Mouse (Mus musculus) granulocyte monocyte progenitor cell, adult 5-6 weeks (primary cell): ENCODE data around the gene Eya3. TPM values are rescaled to one million over a fixed set of nuclear protein-coding genes. Genes with fewer than 3 reads are reported as not detected.

Experiments
- ATAC-seq: replicated peaks from 2 replicates; pipeline ENCODE4 v1.8.0; 2016; ENCODE audit warnings: mild to moderate bottlenecking, moderate TSS enrichment, inconsistent platforms; ENCODE audit not compliant: poor library complexity, severe bottlenecking
- total RNA-seq, 2 experiments: library from RNA; stranded (forward) in 1 of 2; stranded (reverse) in 1 of 2; fragments of 200-712, 200-1000 nt in 1 of 2; fragments of >200 nt in 1 of 2; fragmentation: Nextera tagmentation in 1 of 2; gene quantifications; 2 replicates each; pipeline ENCODE4 v1.2.3; 2014 to 2017

Eya3 gene
- total RNA-seq, 2 experiments from 2014 or later = 38.9 to 42.0 TPM

DNA sequence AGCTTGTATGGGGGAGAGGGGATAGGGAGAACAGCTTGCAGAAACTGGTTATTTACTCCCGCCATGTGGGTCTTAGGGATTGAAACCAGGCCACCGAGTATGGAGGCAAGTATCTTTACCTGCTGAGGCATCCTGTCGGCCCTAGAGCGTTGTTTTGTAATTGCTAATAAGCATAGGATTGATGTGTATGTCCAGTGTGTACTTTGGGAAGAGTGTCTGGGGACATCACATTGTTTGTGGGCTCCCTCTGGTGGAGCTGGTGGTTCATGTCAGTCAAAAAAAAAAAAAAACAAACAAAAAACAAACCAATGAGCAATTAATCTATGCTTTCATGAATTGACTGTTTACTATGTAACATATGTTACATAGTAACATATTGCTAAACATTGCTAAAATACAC, 2.2 kb upstream of the Eya3 start:
- ATAC-seq = no peak

DNA sequence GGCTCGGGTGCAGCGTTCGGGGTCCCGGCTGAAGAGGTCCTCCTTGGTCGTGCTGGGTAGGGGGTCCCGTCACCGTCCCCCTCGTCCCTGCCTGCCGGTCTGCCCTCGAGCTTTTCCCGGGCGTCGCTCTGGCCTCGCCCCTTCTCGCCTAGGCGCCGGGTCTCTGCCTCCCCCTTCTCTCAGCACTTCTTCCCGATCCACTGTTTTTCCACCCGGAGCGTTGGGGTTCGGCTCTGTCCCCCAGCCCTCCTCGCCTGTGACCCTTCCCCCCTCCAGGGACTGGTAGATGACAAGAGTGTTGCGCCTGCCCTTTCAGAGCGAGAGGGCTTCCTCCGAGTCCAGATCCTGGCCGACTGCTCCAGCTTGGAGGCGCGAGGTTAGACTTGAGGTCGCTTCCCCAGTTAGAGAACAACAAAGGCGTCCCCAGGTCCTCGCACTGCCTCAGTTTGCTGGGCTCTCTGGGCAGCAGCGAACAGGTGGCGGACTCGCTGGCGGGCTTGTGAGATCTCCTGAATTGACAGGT, 465 bp downstream of the Eya3 start:
- peak; percentile 21 for ATAC-seq

DNA sequence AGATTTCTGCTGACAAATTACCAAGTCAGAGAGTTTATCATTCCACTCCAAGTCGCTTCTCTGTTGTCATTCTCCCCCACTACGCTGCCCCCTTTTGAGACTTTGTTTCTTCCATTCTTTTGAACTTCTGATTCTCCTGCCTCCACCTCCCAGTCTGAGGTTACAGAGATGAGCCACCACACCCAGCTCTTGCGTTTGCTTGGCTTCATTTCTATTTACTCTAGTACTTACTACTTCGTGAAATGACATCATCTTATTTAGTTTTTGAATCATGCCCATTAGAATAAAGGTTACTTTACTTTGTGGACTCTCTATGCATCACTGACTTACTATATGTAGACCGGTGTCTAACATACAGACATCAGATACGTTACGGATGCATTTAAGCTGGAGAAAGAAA, 8.7 kb downstream of the Eya3 start:
- no peak for ATAC-seq

DNA sequence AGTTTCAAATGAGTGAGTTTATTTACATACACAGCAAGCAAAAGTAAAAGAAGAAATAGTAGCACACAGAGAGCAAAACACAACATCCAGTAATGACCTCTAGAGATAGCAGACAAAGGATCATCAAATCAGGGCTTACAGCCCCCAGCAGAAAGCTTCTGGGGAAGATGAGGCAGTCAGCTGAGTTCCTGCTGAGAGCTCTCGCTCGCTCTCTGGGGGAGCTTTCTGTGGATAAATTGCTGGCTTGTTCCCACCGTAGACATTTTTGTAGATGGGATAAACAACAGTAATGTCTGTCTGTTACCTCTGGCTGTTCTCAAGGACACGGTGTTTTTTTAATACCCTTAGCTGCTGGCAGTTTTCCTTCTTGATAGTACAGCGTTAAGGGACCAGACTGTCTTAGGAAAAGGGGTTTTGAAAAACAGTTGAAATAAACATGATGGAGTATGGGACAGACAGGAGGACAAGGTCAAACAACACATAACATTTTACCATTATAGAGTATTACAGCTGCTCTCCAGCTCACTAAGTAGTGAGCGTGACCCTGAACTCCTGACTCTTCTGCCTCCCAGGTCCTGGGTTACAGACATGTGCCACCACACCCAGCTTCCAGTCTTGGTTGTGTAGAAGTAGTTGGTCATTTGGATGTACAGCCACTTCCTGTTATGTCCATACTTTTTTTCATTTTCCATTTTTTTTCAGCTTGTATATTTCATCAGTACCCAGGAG, 10.6 kb downstream of the Eya3 start:
- ATAC-seq = no peak

DNA sequence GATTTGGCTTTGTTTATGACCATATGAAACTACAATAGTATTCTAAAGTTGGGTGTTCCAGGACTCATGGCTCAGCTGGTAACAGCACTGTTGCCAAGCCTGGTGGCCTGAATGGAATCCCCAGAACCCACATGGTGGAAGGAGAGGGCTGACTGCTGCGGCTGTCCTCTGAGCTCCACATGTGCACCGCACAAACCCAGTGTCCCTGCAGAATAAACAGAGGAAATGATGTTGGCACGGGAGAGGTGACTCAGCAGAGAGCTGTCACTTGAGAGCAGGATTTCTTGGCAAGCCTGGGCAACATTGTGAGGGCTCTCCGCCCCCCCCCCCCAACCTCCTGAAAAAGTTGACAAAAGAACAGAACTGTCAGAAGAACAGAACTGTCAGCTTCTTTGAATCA, 14.1 kb downstream of the Eya3 start:
- ATAC-seq = peak; percentile 79

DNA sequence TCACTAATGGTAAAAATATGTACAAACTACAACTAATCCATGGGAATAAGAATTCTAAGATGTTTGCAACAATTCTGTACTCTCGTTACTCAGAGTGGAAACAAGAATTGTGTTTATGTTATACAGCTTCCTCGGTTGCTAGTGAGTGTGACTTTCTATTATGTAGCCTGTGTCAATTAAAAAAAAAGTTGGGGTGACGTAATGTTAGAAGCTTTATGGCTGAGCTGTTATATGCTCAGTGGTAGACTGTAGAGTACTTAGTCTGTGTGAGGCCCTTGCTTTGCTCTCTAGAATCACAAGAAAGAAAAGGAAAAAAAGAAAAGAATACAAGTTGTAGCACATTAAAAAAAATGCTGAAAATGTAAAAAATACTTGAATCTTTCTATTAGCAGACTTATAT, 15.0 kb downstream of the Eya3 start:
- no peak for ATAC-seq

DNA sequence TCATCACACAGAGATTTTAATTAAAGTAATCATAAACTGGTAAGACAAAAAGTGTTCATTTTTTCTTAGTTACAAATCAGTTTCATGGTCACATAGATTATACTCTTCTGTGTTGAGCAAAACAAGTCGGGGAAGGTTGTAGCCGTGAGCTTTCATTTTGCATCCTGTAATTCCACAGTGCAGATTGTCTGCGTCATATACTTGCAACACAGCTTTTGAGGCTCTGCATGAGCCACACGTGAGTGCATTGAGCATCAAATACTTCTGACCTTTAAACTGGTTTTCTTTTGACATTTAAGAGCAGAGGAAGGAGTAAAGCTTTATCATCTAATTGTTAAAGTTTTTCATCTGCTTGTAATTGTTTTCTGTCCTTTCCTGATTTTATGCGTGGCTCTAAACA, 16.5 kb downstream of the Eya3 start:
- ATAC-seq = no peak

DNA sequence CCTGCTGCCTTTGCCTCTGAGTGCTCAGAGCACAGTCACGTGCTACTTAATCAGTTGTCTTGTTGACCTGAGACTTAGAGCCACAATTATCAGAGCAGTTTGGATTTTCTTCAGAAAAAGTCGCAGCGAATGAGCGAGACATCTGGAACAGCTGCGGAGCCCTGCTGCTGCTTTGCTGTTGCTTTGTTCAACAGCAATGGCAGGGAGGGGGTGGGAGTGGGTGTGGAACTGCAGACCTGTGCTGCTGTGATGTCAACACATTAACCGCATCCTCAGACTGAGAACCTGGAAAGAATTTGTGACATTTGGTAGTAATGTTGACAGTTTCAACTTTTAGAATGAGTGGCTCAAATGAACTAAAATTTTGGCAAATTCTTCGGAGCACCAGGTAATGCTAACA, 20.3 kb downstream of the Eya3 start:
- ATAC-seq = no peak

DNA sequence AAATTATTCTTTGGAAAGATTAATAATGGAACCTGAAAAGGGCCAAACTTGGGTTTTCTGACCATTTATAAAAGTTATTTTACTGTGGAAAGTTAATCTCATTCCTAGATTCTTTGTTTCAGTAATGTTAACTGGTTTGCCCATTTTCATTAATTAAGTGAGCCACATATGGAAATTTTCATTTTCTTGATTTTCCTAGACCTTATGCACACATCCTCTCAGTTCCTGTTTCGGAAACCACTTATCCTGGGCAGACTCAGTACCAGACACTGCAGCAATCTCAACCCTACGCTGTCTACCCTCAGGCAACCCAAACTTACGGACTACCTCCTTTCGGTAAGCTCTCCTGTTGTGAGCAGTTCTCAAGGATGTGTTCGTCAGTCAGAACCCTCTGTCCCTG, 33.9 kb downstream of the Eya3 start:
- ATAC-seq = no peak

DNA sequence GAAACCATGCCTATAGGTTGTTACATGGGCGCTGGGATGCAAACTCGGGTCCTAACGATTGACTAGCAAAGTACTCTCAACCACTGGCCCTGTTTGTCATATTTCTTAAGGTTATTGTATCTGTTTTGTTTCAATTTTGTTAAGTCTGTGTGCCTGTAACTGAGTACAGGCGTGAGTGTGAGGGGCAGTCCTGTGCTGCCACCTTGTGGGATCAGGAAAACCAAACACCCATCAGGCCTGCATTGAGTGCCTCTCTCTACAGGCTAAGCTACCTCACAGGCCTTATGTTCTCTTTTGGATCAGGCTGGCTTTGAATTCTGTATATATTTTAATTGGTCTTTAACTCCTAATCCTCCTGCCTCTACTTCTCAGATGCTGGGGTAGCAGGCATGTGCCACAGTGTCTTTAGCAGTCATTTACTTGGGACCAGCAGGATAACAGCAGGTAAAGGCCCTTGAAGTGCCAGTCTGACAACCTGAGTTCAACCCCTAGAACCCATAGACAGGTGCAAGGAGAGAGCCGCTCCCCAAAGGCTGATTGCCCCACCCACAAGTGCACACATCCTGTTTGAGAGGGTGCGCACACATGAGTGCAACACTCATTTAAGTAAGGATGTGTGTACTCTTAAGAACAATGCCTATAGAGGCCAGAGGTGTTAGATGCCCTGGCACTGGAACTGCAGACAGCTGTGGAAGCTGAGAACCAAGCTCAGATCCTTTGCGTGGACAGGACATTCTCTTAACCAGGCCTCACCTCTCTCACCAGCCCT, 38.2 kb downstream of the Eya3 start:
- peak; percentile 59; the same call in 1 of the 2 replicates for ATAC-seq

DNA sequence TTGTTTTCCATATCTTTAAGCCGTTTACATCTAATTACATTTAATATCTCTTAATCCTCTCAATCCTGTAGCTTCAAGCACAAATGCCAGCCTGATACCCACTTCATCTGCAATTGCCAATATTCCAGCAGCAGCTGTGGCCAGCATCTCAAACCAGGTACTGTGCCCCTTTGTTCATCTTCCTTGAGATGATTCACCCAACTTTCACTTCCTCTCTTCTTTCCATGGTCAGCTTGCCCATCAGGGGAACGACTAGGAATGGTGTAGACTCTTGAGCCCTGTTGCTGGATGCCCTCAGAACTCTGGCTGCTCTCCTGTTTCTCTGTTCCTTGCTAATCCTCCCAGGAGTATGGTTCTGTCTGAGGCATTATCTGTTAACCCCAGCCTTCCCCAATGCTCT, 50.8 kb downstream of the Eya3 start:
- peak; percentile 59 for ATAC-seq

DNA sequence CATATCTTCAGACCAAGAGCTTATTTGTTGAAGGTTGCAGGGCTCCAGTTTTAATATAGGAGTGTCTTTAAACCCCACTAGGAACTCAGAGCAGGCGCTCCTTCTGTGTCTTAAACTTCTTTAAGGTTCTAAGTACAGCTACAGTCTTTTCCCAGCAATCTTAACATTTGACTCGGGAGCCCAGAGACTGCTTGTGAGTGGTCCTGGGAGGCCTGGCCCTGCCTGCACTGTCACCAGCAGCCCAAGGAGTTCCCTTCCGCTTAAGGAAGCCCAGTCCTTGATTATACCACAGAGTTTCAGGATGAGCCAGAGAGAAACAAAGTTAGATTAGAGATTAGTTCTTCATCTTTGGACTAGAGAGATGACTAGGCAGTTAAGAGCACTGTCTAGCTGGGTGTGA, 54.6 kb downstream of the Eya3 start:
- ATAC-seq = no peak

DNA sequence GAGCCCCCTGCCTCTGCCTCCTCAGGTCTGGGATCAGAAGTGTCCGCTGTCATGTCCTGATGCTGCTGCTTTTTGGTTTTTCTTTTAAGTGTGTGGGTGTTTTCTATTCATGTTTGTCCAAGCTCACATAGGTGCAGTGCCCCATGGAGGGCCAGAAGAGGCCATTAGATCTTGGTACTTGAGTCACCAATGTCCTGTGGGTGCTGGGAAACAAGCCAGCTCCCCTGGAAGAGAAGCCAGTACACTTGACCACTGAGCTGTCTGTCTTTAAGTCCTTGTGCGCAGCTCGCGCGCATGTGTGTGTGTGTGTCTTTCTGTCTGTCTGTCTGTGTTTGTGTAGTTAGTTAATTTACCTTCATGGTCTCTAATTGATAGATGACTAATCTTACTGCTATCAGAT, 63.3 kb downstream of the Eya3 start:
- no peak for ATAC-seq

DNA sequence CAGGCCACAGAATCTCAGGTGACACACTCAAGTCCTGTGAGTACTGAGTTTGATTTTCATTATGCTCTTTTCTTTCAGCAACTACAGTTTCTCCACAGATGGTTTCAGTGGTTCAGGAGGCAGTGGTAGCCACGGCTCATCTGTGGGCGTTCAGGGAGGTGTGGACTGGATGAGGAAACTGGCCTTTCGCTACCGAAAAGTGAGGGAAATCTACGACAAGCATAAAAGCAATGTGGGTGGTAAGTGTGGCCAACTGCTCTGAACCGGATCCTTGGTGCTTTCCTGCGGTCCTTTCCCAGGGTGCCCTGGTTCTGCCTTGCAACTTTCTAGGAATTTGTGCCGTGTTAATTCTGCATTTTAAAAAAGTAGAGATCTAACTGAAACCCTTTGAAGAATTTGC, 68.1 kb downstream of the Eya3 start:
- ATAC-seq = no peak

DNA sequence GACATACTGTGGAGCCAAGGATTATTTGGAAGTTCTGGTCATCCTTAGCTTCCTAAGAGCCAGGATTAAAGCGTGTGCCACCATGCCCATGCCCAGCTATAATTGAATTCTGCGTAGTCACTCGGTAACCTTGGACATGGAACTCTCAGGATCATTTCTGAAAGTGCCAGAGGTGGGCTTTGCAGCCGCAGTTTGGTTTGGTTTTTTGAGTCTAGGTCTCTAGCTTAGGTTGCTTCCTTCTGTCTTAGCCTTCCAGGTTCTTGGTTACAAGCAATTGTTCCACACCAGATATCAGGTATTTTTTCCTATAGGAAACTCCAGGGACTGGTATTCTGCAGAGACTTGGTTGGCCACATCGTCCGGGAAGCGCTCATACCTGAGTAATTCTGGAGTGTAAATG, 74.4 kb downstream of the Eya3 start:
- no peak for ATAC-seq

DNA sequence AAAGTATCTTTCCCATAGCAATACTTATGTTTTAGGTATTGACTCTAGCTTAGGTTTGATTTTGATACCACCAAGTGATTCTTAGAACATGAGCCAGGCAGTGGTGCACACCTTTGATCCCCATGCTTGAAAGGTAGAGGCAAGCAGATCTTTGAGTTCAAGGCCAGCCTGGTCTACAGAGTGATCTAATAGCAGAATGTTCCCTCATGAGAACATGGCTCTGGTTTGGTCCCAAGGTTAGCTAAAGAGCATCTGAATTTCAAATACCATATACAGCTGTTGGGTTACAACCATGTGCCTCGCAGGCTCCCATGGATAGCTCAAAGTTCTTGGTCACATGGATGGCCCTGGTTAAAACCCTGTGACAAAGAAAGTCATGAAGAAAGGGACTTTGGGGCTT, 79.5 kb downstream of the Eya3 start:
- no peak for ATAC-seq

DNA sequence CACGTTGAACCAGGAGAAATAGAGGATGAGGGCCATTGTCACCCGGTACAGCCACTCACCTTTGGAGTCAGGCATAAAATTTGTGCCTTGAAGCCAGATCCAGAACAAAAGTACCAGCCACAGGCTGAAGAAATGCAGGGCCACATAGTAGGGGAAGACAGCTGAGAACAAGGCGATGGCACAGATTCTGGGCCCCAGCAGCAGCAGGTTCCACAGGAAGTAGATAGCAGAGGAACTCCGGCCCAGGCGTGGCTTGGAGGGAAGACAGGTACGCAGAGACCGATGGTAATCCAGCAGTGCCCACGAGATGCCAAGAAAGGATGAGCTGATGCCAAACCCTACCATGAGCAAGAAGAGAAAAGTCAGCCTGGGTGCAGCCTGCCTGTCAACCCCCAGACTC, 89.4 kb downstream of the Eya3 start:
- ATAC-seq = 0 out of 2 replicates have a peak, but pooled peaks have one; percentile 10

DNA sequence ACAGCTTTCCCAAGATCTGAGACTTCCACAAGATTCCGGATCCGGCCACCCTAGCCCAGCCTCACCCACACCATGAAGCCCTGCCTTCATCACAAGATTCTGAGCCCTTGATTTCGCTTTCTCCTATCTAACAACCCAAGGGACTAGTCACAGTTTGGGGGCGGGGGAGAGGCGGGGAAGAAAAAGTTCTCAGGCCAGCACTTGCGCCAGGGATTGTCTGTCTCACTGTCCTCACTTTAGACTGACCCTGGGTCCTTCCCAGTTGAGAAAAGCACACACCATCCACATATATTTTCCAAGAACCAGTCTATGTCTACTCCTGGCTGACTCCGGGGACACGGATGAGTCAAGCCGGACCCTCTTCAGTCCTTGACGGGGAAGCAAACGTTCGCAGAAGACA, 92.8 kb downstream of the Eya3 start:
- ATAC-seq = no peak

DNA sequence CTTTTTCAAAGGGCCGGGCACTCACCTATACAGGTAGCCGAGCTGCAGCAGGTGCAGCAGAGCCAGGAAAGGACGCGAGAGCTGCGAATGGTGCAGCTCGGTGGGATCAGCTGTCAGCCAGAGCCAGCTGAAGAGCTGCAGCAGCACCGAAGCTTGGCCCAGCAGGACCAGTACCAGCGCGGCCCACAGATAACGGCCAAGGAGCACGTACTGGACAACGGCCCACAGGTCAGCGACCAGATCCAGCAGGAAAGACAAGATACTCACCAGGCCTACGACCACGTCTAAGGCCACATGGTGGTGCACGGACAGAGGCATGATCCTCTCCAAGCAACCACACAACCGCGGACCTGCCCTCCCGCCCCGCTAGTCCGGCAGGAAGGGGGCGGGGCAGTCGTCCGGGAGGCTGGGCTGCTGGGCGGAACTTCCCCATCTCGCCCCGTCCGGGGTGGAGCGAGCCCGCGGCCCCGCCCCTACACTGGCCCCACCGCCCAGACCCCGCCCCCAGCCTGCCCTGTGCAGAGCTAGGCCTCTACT, 93.4 kb downstream of the Eya3 start, which contains the start of gene Xkr8:
Xkr8 (minus strand) TSS at position 399 of the 537 bp plus-strand sequence.
- peak; percentile 94 for ATAC-seq

DNA sequence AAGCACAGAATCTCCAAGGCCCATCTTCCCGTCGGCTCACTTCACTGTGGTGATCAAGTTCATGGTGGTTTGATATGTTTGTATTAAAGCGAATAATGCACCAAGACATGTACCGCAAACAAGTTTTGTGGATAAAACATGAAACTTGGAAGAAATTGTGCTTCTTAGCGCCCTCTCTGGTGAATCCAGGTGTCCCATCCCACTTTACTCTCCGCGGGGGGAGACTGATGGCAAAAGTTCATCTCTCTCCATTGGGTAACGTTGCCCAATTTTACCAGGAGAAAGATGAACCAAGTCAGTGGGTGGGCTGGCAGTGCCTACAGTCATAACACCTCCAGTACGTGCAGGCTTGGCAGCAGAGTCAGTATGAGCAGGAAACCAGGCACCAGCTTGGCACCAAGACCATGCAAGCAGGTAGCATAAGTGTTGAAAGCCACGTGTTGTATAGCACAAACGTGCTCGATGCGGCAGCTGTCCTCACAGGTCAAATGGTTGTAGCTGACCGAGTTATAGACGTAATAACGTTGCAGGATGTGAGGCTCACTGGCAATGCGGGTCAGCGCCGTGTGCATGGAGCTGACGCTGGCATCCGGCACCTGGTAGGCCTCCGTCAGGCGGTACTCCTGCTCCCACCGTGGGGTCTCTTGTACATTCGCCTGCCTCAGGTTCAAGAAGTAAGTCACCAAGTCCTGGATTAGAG, 94.4 kb downstream of the Eya3 start:
- ATAC-seq = 0 out of 2 replicates have a peak, but pooled peaks have one; percentile 6

DNA sequence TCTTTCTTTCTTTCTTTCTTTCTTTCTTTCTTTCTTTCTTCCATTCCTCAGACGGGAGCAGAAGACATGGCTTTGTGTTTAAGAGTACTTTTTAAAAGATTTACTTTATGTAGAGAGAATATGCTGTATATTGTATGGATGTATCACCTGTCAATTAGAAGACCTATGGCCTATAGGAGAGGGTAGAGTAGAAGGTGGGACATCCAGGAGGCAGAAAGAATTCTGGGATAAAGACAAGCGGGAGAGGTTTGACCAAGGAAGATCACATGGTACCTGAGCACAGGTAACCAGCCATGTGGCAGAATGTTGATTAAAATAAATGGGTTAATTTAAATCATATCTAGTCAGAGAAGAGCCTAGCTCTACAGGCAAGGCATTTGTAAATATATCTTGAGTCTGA, 96.0 kb downstream of the Eya3 start:
- ATAC-seq = no peak
